Comparison of ENCODE assay signal across 15 mouse cellular contexts in the genomic region with DNA sequence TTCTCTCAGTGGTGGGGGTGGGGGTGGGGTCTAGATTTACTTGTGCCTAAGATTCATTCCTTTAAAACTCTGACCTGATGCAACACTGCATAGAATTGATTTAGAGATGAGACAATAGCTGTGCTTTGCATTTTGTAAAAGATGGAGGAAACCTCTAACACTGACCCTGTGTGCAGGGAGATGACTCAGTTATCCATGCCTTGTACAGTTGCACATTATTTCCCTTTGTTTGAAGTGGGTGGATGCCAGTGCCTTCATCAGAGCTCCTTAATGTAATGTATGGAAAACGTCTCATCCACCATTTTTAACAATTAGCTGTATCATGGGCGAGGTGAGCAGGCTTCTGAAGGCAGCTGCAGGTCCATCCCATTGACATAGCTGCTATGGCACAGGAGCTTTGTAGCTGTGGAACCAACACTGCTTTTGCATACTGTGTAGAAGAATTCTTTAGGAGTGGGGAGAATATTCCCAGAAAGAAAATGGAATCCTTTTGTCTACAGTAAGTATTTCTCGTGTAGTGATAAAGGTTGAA. TPM values are rescaled to one million over a fixed set of nuclear protein-coding genes. Genes with fewer than 3 reads are reported as not detected.
DNase-seq lines count a peak whose midpoint lies in the region; ATAC-seq lines count a peak whose summit lies in the region.
"Had no signal": no experiment of that assay in that cellular context is flagged by ENCODE, and none has a peak within 500 bp of the region (broad histone marks: within the 10 kb centered on the region; RNA-seq: fewer than 3 reads in every experiment).

No protein-coding gene starts in this region.

- 60% methylated on average over 3 of the region's 3 CpGs for WGBS in heart, embryonic 15.5 days
- 62% methylated on average over 3 of the region's 3 CpGs for WGBS in heart, embryonic 12.5 days
- WGBS in forebrain, embryonic 14.5 days: 56% methylated on average over 3 of the region's 3 CpGs
- WGBS in midbrain, embryonic 12.5 days: 68% methylated on average over 3 of the region's 3 CpGs

- H3K4me1 ChIP-seq in heart, embryonic 15.5 days (replicated peaks): peaks cover 36% of the 10 kb centered on the region
- H3K4me1 ChIP-seq in heart, embryonic 12.5 days (replicated peaks): peaks cover 48% of the 10 kb centered on the region
- H3K4me1 ChIP-seq in forebrain, embryonic 14.5 days (ENCODE audit: control insufficient read depth, insufficient read depth, low read length): peaks cover 16% of the 10 kb centered on the region
- peaks cover 29% of the 10 kb centered on the region for H3K4me1 ChIP-seq in midbrain, embryonic 12.5 days

- ATAC-seq in heart, embryonic 15.5 days (replicated peaks; ENCODE audit: insufficient number of reproducible peaks, insufficient read depth, low FRiP score, low read depth): no peak
- no peak for ATAC-seq in heart, embryonic 12.5 days (ENCODE audit: insufficient number of reproducible peaks, low FRiP score)
- ATAC-seq in forebrain, embryonic 14.5 days: no peak
- ATAC-seq in midbrain, embryonic 12.5 days (ENCODE audit: low FRiP score, low read depth): no peak
- no peak for ATAC-seq in frontal cortex, adult (ENCODE audit: low TSS enrichment)
- ATAC-seq: CD4-positive, CD25-positive, alpha-beta regulatory T cell, adult 4 months had no signal

- H3K9me3 ChIP-seq in heart, embryonic 15.5 days (replicated peaks): no peaks in the 10 kb centered on the region
- H3K9me3 ChIP-seq in heart, embryonic 12.5 days (replicated peaks): no peaks in the 10 kb centered on the region
- H3K9me3 ChIP-seq in forebrain, embryonic 14.5 days (replicated peaks; ENCODE audit: control insufficient read depth, low read length): no peaks in the 10 kb centered on the region
- H3K9me3 ChIP-seq in midbrain, embryonic 12.5 days: no peaks in the 10 kb centered on the region
- H3K9me3 ChIP-seq: megakaryocyte, embryonic 14.5 days; stomach, embryonic 15.5 days had no signal

- no peaks in the 10 kb centered on the region for H3K36me3 ChIP-seq in heart, embryonic 15.5 days
- no peaks in the 10 kb centered on the region for H3K36me3 ChIP-seq in heart, embryonic 12.5 days
- no peaks in the 10 kb centered on the region for H3K36me3 ChIP-seq in forebrain, embryonic 14.5 days (ENCODE audit: control insufficient read depth, insufficient read depth, low read length)
- no peaks in the 10 kb centered on the region for H3K36me3 ChIP-seq in midbrain, embryonic 12.5 days
- H3K36me3 ChIP-seq: stomach, embryonic 15.5 days had no signal

- H3K9ac ChIP-seq in heart, embryonic 15.5 days: no peak overlapping the region
- no peak overlapping the region for H3K9ac ChIP-seq in heart, embryonic 12.5 days
- H3K9ac ChIP-seq in forebrain, embryonic 14.5 days (ENCODE audit: low read length): peak overlapping the region; percentile 33
- no peak overlapping the region for H3K9ac ChIP-seq in midbrain, embryonic 12.5 days (replicated peaks)
- H3K9ac ChIP-seq: stomach, embryonic 15.5 days had no signal

- H3K27me3 ChIP-seq in heart, embryonic 15.5 days: no peaks in the 10 kb centered on the region
- no peaks in the 10 kb centered on the region for H3K27me3 ChIP-seq in heart, embryonic 12.5 days (replicated peaks)
- H3K27me3 ChIP-seq in forebrain, embryonic 14.5 days (replicated peaks; ENCODE audit: control insufficient read depth, insufficient read depth, low read length): no peaks in the 10 kb centered on the region
- H3K27me3 ChIP-seq in midbrain, embryonic 12.5 days: no peaks in the 10 kb centered on the region
- H3K27me3 ChIP-seq: megakaryocyte, embryonic 14.5 days; stomach, embryonic 15.5 days had no signal

- no peak overlapping the region for H3K4me3 ChIP-seq in heart, embryonic 15.5 days
- no peak overlapping the region for H3K4me3 ChIP-seq in heart, embryonic 12.5 days
- H3K4me3 ChIP-seq in forebrain, embryonic 14.5 days (ENCODE audit: low read depth, low read length): peak overlapping the region; percentile 15; the same call in 1 of the 2 replicates
- peak overlapping the region; percentile 0; the same call in 1 of the 2 replicates for H3K4me3 ChIP-seq in midbrain, embryonic 12.5 days
- H3K4me3 ChIP-seq: megakaryocyte, embryonic 14.5 days; stomach, embryonic 15.5 days had no signal

- peak; percentile 56 for DNase-seq in MN1 (ENCODE audit: low spot score)
- DNase-seq in forebrain, embryonic 14.5 days (ENCODE audit: low spot score): no peak
- no peak for DNase-seq in Muller cell, postnatal 12 days (ENCODE audit: inconsistent ontology term)
- no peak for DNase-seq in frontal cortex, postnatal 36 days (ENCODE audit: low spot score in 2 of 2)
- DNase-seq: adrenal gland, postnatal 14 days; left cerebral cortex, postnatal 4 days; lung, adult 18-20 months; right cerebral cortex, postnatal 4 days had no signal

- no peak overlapping the region for H3K27ac ChIP-seq in heart, embryonic 15.5 days
- no peak overlapping the region for H3K27ac ChIP-seq in heart, embryonic 12.5 days (ENCODE audit: poor library complexity, severe bottlenecking)
- H3K27ac ChIP-seq in forebrain, embryonic 14.5 days (ENCODE audit: low read depth, low read length): no peak overlapping the region
- H3K27ac ChIP-seq in midbrain, embryonic 12.5 days (replicated peaks): no peak overlapping the region

- peak overlapping the region; percentile 12 for H3K4me2 ChIP-seq in heart, embryonic 15.5 days
- H3K4me2 ChIP-seq in heart, embryonic 12.5 days: no peak overlapping the region
- H3K4me2 ChIP-seq in forebrain, embryonic 14.5 days (ENCODE audit: low read length): peak overlapping the region; percentile 27
- H3K4me2 ChIP-seq in midbrain, embryonic 12.5 days (replicated peaks): peak overlapping the region; percentile 21; the same call in 1 of the 2 replicates
- H3K4me2 ChIP-seq: stomach, embryonic 15.5 days had no signal

RNA-seq across cellular contexts. Expression of a gene that starts 54.1 kb away (rescaled TPM):
- 51.6 and 60.7 TPM in 2 replicates for polyA plus RNA-seq in heart, embryonic 15.5 days (2015; fragmentation: Nextera tagmentation; extraction: Ambion mirVana)
- polyA plus RNA-seq in heart, embryonic 12.5 days (2016; fragmentation: Nextera tagmentation; extraction: Ambion mirVana): 71.6 and 73.6 TPM in 2 replicates
- 65.2 and 72.6 TPM in 2 replicates for polyA plus RNA-seq in forebrain, embryonic 14.5 days (2014; fragmentation: Nextera tagmentation; extraction: Ambion mirVana)
- 96.7 and 98.4 TPM in 2 replicates for polyA plus RNA-seq in midbrain, embryonic 12.5 days (2016; fragmentation: Nextera tagmentation; extraction: Ambion mirVana)

Comparison
In these comparisons a context has a peak if more than half of its experiments do, and no peak if none do; other contexts are left out.
1. H3K4me3 ChIP-seq: peak in forebrain, embryonic 14.5 days (single experiment) and midbrain, embryonic 12.5 days (single experiment); none in heart, embryonic 15.5 days (single experiment) and heart, embryonic 12.5 days (single experiment).